Mouse (Mus musculus): Measurements from ENCODE around the gene Angpt4.
A peak's percentile ranks its signal among the peaks of the same experiment; 100 is the strongest.

Angpt4 gene

DNA sequence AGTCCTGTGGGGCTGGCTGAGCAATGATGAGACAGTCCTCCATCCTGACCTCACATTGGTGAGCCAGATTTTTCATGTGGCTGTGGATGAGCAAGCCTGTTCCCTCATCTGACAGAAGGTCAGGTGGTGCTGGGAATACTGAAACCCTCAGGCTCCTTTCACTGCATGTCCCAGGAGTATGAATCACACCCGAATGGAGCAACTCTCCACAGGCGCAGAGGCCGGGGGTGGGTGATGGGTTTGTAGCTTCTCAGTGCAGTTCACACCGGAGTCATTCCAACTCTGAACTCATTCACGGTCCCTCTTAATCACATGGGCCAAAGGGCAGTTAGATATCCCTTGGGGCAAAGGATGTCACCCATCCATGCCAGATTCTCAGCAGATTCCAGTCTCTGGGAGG, 3.1 kb downstream of the Angpt4 start:
- DNase-seq (ENCODE audit: extremely low read depth, low read depth, low spot score) = peak; percentile 14

DNA sequence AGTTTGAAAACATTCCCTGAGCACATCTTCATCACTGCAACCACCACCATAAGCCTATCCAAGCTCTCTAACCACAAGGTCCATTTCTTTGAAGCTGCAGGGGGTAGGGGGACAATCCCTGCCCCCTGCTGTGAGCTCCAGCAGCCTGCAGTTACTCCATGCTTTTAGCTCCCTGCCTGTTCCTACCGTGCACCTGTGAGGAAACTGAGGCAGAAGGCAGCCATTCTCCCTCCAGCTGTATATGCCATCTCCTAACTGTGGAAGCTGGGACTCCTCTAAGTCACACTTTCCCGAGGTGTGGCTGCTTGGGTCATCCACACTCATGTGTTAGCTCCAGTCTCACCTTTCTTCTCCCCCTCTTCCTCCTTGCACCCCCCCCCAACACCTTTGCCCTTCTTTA, 4.1 kb downstream of the Angpt4 start:
- no peak for DNase-seq (ENCODE audit: extremely low read depth, low read depth, low spot score)

GRCm38 (mm10) chr2:151916061-151916831, 5.2 kb downstream of the Angpt4 start:
- peak; percentile 50 for DNase-seq (ENCODE audit: extremely low read depth, low read depth, low spot score)

DNA sequence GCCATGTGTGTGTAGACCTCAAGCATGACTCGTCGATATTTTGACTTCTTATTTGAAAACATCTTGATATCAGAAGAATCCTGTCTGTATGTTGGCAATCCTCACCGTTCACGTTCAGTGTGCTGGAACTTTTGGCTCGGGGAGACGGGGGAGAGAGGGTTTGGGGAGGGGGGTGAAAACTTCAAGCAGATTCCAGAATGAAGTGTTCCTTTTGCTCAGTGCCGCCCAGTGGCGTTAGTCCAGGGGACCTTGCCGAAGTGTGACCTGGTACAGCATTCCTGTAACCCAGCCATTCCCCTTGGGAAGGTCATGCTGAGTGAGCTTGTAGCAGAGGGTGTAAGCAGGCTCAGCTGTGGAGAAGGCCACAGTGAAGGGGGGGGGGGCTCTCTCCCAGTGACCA, 8.1 kb downstream of the Angpt4 start:
- DNase-seq (ENCODE audit: extremely low read depth, low read depth, low spot score) = no peak

DNA sequence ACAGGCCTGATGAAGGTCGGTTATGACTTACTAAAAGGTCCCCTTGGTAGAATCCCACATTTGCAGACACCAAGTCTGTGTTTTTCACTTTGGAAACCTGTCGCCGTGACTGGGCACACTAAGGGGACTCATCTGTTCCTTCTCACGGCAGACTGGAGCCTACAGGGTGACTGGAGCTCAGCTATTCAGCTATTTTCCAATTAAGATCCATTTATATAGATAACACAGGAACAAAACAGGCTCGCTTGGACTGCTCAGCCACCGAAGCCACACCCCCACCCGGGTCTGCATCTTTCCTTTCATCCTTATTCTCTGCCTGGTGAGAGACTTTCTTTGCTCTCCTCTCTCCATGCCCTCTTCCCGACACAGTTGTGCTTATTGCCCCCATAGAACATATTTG, 10.1 kb downstream of the Angpt4 start:
- no peak for DNase-seq (ENCODE audit: extremely low read depth, low read depth, low spot score)

- DNase-seq (ENCODE audit: extremely low read depth, low read depth, low spot score) = no peak
Measured at GRCm38 (mm10) chr2:151921596-151921995, 10.6 kb downstream of the Angpt4 start.

GRCm38 (mm10) chr2:151924276-151924675, 13.3 kb downstream of the Angpt4 start:
- no peak for DNase-seq (ENCODE audit: extremely low read depth, low read depth, low spot score)

DNA sequence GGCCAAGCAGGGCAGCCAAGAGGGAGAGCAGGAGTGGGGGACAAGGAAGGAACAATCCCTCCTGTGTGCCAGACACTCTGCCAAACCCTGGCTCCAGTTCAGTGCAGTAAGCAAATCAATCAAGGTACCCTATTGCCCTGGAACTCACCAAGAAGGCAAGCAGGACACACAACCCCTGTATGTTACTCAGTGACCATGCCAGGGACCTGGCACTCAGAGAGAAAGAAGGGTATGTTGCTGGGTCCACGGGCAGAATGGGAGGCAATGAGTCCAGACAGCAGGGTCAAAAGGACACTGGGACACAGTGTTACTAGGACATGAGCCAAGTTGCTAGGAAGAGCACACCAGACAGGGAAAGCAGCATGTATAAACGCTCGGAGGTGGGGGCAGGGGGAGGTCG, 14.7 kb downstream of the Angpt4 start:
- no peak for DNase-seq (ENCODE audit: extremely low read depth, low read depth, low spot score)

DNA sequence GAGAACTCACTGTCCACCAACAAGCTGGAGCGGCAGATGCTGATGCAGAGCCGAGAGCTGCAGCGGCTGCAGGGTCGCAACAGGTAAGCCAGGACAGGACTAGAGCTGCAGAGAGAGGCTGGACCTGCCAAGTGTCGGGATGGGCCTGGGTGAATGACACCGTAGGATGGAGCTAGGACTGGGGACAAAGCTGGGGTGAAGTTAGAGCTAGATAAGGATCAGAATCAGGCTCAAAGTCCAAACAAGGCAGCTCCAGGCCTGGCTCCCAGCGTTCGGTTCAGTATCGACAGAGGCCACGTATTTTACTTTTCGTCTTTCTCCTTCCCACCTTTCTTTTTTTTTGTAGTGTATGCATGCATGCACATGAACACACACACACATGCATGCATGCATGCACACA, 16.1 kb downstream of the Angpt4 start:
- no peak for DNase-seq (ENCODE audit: extremely low read depth, low read depth, low spot score)

- no peak for DNase-seq (ENCODE audit: extremely low read depth, low read depth, low spot score)
Measured at GRCm38 (mm10) chr2:151930389-151931074, 19.5 kb downstream of the Angpt4 start.

DNA sequence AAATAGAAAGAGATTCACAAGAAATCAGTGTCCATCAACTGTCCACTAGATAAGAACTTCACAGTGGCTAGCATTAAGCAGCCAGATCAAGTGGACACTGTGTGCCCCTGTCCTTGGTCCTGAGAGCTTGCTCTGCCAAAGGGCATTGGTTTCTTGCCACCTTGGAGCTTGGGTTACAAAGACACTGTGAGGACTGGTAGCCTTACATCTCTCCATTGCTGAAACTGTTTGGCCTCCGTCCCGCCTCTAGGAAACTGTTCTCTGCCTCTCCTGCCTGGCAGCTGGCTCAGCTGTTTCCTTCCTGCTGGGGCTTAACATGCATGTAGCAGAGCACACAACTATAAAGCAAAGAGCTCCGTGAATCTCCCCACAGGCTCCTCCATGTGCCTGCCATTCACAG, 26.9 kb downstream of the Angpt4 start:
- no peak for DNase-seq (ENCODE audit: extremely low read depth, low read depth, low spot score)

DNA sequence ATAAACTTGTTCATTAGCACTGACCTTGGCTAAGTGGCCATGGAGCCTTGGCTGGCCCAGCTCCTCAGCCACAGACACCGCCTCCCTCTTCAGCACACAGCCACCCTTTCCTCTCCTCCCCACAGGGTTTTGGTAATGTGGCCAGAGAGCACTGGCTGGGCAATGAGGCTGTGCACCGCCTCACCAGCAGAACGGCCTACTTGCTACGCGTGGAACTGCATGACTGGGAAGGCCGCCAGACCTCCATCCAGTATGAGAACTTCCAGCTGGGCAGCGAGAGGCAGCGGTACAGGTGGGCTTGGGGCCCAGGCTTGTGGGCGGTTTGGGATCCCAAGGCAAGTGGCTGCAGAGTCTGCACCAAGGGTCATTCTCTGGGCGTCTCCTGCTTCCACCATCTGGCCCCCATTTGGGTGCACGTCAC, 27.8 kb downstream of the Angpt4 start:
- DNase-seq (ENCODE audit: extremely low read depth, low read depth, low spot score) = no peak

DNA sequence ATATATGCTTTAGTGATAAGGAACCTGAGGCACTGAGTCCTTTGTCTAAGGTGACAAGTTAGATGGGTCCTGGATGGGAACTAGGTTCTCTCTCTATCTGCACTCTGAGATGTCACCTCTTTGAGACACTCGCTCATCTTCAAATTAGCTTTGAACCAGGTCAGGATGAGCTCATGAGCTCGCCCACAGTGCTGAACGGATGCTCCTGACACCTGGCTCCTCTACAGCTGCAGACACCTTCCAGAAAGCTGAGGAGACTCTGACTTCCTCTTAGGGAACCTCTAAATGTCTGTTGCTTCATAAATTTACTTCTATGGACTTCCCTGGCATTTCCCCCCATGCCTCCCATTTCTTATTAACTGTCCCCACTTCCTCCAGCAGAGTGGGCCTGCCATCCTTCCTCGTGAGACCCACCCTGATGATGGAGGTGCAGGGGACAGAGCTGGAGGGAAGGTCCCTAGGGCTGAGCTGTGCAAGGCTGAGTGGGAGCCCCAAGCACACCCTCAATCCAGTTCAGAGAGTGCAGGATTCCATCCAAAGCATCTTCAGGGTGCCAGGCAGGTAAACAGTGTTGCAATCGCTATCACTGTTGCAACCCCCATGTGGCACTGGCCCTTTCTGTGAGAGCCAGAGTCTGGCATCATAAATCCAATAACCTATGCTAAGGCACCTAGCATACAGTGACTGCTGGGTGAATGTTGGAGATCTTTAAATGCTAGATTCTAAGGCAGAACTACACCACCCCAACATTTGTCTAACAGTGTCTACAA, 28.8 kb downstream of the Angpt4 start:
- DNase-seq (ENCODE audit: extremely low read depth, low read depth, low spot score) = no peak

DNA sequence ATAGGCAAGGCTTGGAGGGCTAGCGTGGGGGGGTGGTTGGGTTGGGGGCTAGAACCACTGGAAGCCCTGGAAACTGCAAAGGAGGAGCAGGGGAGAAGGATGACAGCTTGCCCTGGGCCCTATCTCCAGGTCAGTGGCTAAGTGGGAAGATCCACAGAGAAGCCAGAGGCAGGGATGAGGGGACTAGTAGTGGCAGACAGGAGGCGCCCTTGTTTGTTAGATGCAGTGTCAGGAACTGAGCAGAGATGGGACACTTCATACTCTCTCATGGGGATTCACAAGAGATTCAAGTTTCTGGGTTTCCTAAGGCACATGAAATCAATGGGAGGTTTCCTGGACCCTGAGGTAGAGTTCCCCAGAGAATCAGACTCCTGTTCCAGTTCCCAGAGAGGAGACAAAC, 30.3 kb downstream of the Angpt4 start:
- DNase-seq (ENCODE audit: extremely low read depth, low read depth, low spot score) = no peak

GRCm38 (mm10) chr2:151944106-151944505, 33.1 kb downstream of the Angpt4 start:
- no peak for DNase-seq (ENCODE audit: extremely low read depth, low read depth, low spot score)

DNA sequence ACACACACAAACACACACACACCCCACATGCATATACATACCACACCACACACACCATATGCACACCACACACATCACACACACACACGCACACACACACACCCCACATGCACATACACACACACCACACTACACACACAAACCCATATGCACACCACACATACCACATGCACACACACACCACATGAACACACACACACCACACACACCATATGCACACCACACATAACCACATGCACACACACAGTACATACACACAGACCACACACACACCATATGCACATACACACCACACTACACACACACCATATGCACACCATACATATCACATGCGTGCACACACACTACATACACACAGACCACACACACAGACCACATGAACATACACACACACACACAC, 36.6 kb downstream of the Angpt4 start:
- no peak for DNase-seq (ENCODE audit: extremely low read depth, low read depth, low spot score)

DNA sequence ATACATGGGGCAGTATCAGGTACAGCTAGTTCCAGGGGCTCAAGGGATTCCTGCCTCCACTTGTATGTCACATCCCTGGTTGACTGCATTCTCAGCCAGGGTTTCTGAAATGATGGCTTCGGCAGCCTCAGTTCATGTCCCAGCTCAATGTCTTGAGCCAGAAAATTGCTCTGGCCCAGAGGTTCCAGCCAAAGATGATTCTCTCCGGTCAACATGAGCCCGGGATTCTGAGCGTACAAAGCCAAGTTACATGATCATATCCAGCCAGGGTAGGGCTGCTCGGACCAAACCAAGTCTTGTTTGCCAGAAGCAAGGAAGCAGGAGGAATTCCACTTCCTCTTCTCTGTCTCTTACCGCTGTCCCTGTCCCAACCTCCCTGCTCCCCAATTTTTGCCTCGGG, 37.3 kb downstream of the Angpt4 start:
- DNase-seq (ENCODE audit: extremely low read depth, low read depth, low spot score) = no peak

GRCm38 (mm10) chr2:151949082-151949774, 38.2 kb downstream of the Angpt4 start:
- DNase-seq (ENCODE audit: extremely low read depth, low read depth, low spot score) = no peak

GRCm38 (mm10) chr2:151953665-151954064, 42.7 kb downstream of the Angpt4 start:
- DNase-seq (ENCODE audit: extremely low read depth, low read depth, low spot score) = no peak

GRCm38 (mm10) chr2:151956500-151957137, 45.6 kb downstream of the Angpt4 start:
- DNase-seq (ENCODE audit: extremely low read depth, low read depth, low spot score) = no peak

GRCm38 (mm10) chr2:151959274-151959673, 48.3 kb downstream of the Angpt4 start:
- no peak for DNase-seq (ENCODE audit: extremely low read depth, low read depth, low spot score)
